Mouse (Mus musculus): ENCODE results near the gene 4932438H23Rik. TPM values are rescaled to one million over a fixed set of nuclear protein-coding genes. Genes with fewer than 3 reads are reported as not detected.

4932438H23Rik gene
- total and polyA plus RNA-seq, 3 experiments = 0.07 to 4.6 (median 0.98) TPM

- Histone ChIP-seq H3K36me3 (replicated peaks) (no peaks in the 10 kb centered on the region), H3K4me1 (ENCODE audit: insufficient read depth, low read depth, low read length) (no peaks in the 10 kb centered on the region), H3K4me3 (ENCODE audit: low read depth, low read length) (no peak overlapping the region), H3K27me3 (ENCODE audit: insufficient read depth, low read length) (peaks cover 3% of the 10 kb centered on the region), H3K9me3 (replicated peaks) (no peaks in the 10 kb centered on the region)
- no peak for TF ChIP-seq TAL1 (conservative IDR thresholded peaks at IDR 0.05; ENCODE audit: low read depth, low read length)
- DNase-seq (ENCODE audit: low spot score) = no peak
- ATAC-seq (ENCODE audit: extremely low read depth, insufficient number of reproducible peaks, low FRiP score, poor library complexity, severe bottlenecking) = no peak
Observed at GRCm38 (mm10) chr16:91105481-91106051, 10.6 kb upstream of the 4932438H23Rik start.

- H3K9me3 ChIP-seq (replicated peaks) = no peaks in the 10 kb centered on the region
- H3K36me3 ChIP-seq (replicated peaks) = no peaks in the 10 kb centered on the region
- no peak overlapping the region for H3K4me3 ChIP-seq (ENCODE audit: low read depth, low read length)
- H3K27me3 ChIP-seq (ENCODE audit: insufficient read depth, low read length) = peaks cover 6% of the 10 kb centered on the region
- DNase-seq (ENCODE audit: low spot score) (no peak), ATAC-seq (ENCODE audit: extremely low read depth, insufficient number of reproducible peaks, low FRiP score, poor library complexity, severe bottlenecking) (no peak)
- TF ChIP-seq GATA1 (IDR thresholded peaks at IDR 0.05; ENCODE audit: borderline replicate concordance, low read length) = no peak
- no peak for TF ChIP-seq CTCF (IDR thresholded peaks at IDR 0.05; ENCODE audit: low read depth, low read length)
- no peak for TF ChIP-seq TAL1 (conservative IDR thresholded peaks at IDR 0.05; ENCODE audit: low read depth, low read length)
- TF ChIP-seq GATA2 (IDR thresholded peaks at IDR 0.05; ENCODE audit: borderline replicate concordance, low read depth, low read length) = no peak
- no peak for TF ChIP-seq POLR2AphosphoS5 (IDR thresholded peaks at IDR 0.05; ENCODE audit: insufficient replicate concordance, low read depth, low read length)
- H3K4me1 ChIP-seq (ENCODE audit: insufficient read depth, low read depth, low read length) = no peaks in the 10 kb centered on the region
Observed at GRCm38 (mm10) chr16:91104821-91105480, 10.0 kb upstream of the 4932438H23Rik start.

GRCm38 (mm10) chr16:91103386-91103785 is 8.5 kb upstream of the 4932438H23Rik start:
- ATAC-seq (ENCODE audit: extremely low read depth, insufficient number of reproducible peaks, low FRiP score, poor library complexity, severe bottlenecking) (no peak), DNase-seq (ENCODE audit: low spot score) (no peak)
- Histone ChIP-seq H3K4me3 (ENCODE audit: low read depth, low read length) (no peak overlapping the region), H3K9me3 (replicated peaks) (no peaks in the 10 kb centered on the region), H3K4me1 (ENCODE audit: insufficient read depth, low read depth, low read length) (no peaks in the 10 kb centered on the region), H3K36me3 (replicated peaks) (no peaks in the 10 kb centered on the region), H3K27me3 (ENCODE audit: insufficient read depth, low read length) (peaks cover 14% of the 10 kb centered on the region)
- TF ChIP-seq POLR2AphosphoS5 (IDR thresholded peaks at IDR 0.05; ENCODE audit: insufficient replicate concordance, low read depth, low read length) (no peak), GATA1 (IDR thresholded peaks at IDR 0.05; ENCODE audit: borderline replicate concordance, low read length) (no peak), CTCF (IDR thresholded peaks at IDR 0.05; ENCODE audit: low read depth, low read length) (no peak), GATA2 (IDR thresholded peaks at IDR 0.05; ENCODE audit: borderline replicate concordance, low read depth, low read length) (no peak), TAL1 (conservative IDR thresholded peaks at IDR 0.05; ENCODE audit: low read depth, low read length) (no peak)

GRCm38 (mm10) chr16:91100484-91100883 is 5.6 kb upstream of the 4932438H23Rik start:
- Histone ChIP-seq H3K27me3 (ENCODE audit: insufficient read depth, low read length) (peaks cover 15% of the 10 kb centered on the region), H3K4me1 (ENCODE audit: insufficient read depth, low read depth, low read length) (peaks cover 3% of the 10 kb centered on the region; the same call in 1 of the 2 replicates), H3K9me3 (replicated peaks) (no peaks in the 10 kb centered on the region), H3K4me3 (ENCODE audit: low read depth, low read length) (no peak overlapping the region), H3K36me3 (replicated peaks) (no peaks in the 10 kb centered on the region)
- TF ChIP-seq GATA2 (IDR thresholded peaks at IDR 0.05; ENCODE audit: borderline replicate concordance, low read depth, low read length) = no peak
- no peak for TF ChIP-seq CTCF (IDR thresholded peaks at IDR 0.05; ENCODE audit: low read depth, low read length)
- no peak for TF ChIP-seq GATA1 (IDR thresholded peaks at IDR 0.05; ENCODE audit: borderline replicate concordance, low read length)
- no peak for TF ChIP-seq POLR2AphosphoS5 (IDR thresholded peaks at IDR 0.05; ENCODE audit: insufficient replicate concordance, low read depth, low read length)
- no peak for TF ChIP-seq TAL1 (conservative IDR thresholded peaks at IDR 0.05; ENCODE audit: low read depth, low read length)
- no peak for ATAC-seq (ENCODE audit: extremely low read depth, insufficient number of reproducible peaks, low FRiP score, poor library complexity, severe bottlenecking)
- no peak for DNase-seq (ENCODE audit: low spot score)

- Histone ChIP-seq H3K4me3 (ENCODE audit: low read depth, low read length) (no peak overlapping the region), H3K27me3 (ENCODE audit: insufficient read depth, low read length) (peaks cover 14% of the 10 kb centered on the region), H3K9me3 (replicated peaks) (no peaks in the 10 kb centered on the region), H3K36me3 (replicated peaks) (no peaks in the 10 kb centered on the region), H3K4me1 (ENCODE audit: insufficient read depth, low read depth, low read length) (peaks cover 3% of the 10 kb centered on the region; the same call in 1 of the 2 replicates)
- TF ChIP-seq CTCF (IDR thresholded peaks at IDR 0.05; ENCODE audit: low read depth, low read length) = no peak
- no peak for TF ChIP-seq TAL1 (conservative IDR thresholded peaks at IDR 0.05; ENCODE audit: low read depth, low read length)
- TF ChIP-seq POLR2AphosphoS5 (IDR thresholded peaks at IDR 0.05; ENCODE audit: insufficient replicate concordance, low read depth, low read length) = no peak
- no peak for TF ChIP-seq GATA1 (IDR thresholded peaks at IDR 0.05; ENCODE audit: borderline replicate concordance, low read length)
- ATAC-seq (ENCODE audit: extremely low read depth, insufficient number of reproducible peaks, low FRiP score, poor library complexity, severe bottlenecking) = no peak
- DNase-seq (ENCODE audit: low spot score) = no peak
Observed at GRCm38 (mm10) chr16:91099444-91100065, 4.6 kb upstream of the 4932438H23Rik start.

- H3K36me3 ChIP-seq (replicated peaks) = no peaks in the 10 kb centered on the region
- H3K4me1 ChIP-seq (ENCODE audit: insufficient read depth, low read depth, low read length) = peaks cover 3% of the 10 kb centered on the region; the same call in 1 of the 2 replicates
- H3K27me3 ChIP-seq (ENCODE audit: insufficient read depth, low read length) = peaks cover 14% of the 10 kb centered on the region
- no peaks in the 10 kb centered on the region for H3K9me3 ChIP-seq (replicated peaks)
- DNase-seq (ENCODE audit: low spot score) (no peak), ATAC-seq (ENCODE audit: extremely low read depth, insufficient number of reproducible peaks, low FRiP score, poor library complexity, severe bottlenecking) (no peak)
- H3K4me3 ChIP-seq (ENCODE audit: low read depth, low read length) = no peak overlapping the region
- TF ChIP-seq POLR2AphosphoS5 (IDR thresholded peaks at IDR 0.05; ENCODE audit: insufficient replicate concordance, low read depth, low read length) (no peak), GATA1 (IDR thresholded peaks at IDR 0.05; ENCODE audit: borderline replicate concordance, low read length) (no peak), TAL1 (conservative IDR thresholded peaks at IDR 0.05; ENCODE audit: low read depth, low read length) (no peak), CTCF (IDR thresholded peaks at IDR 0.05; ENCODE audit: low read depth, low read length) (no peak), GATA2 (IDR thresholded peaks at IDR 0.05; ENCODE audit: borderline replicate concordance, low read depth, low read length) (no peak)
Observed at GRCm38 (mm10) chr16:91097858-91098257, 2.9 kb upstream of the 4932438H23Rik start.
